Mouse (Mus musculus): ENCODE results near the gene Rab30. TPM values are rescaled to one million over a fixed set of nuclear protein-coding genes. Genes with fewer than 3 reads are reported as not detected.
A peak's percentile ranks its signal among the peaks of the same experiment; 100 is the strongest.
"Not testable (repeated sequence)": the region's sequence is repeated elsewhere in the genome, so short reads cannot be mapped to it uniquely, and the experiment has no call there.

Gene Rab30
- polyA plus RNA-seq, 1 experiment from 2014 or later: 5.0 TPM

DNA sequence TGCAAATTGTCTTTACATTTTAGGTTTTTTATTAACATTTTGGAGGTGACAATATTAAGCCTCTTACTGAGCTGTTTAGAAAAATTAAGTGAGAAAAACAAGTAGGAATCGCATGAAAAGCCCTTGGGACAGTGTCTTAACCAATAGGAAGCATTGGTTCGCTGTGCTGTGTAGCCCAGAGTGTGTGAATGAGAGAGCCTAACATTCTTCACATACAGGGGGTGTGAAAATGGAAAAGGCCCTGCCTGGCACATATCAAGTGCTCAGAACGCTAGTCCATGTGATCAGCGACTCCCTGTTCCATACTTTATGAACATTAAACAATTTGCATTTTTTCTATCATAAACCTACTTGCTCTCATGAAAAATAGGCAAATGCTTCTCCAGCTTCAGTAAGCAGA lies 17.1 kb upstream of the Rab30 start:
- Histone ChIP-seq H3K4me3 (replicated peaks) (no peak overlapping the region), H3K9ac (no peak overlapping the region), H3K4me2 (no peak overlapping the region), H3K27ac (replicated peaks) (no peak overlapping the region), H3K4me1 (replicated peaks) (no peaks in the 10 kb centered on the region), H3K9me3 (replicated peaks) (no peaks in the 10 kb centered on the region), H3K36me3 (replicated peaks) (no peaks in the 10 kb centered on the region), H3K27me3 (no peaks in the 10 kb centered on the region)
- 66% methylated on average over 4 of the region's 4 CpGs for WGBS (ENCODE audit: insufficient replicate concordance)
- no peak for ATAC-seq (ENCODE audit: insufficient read depth)

DNA sequence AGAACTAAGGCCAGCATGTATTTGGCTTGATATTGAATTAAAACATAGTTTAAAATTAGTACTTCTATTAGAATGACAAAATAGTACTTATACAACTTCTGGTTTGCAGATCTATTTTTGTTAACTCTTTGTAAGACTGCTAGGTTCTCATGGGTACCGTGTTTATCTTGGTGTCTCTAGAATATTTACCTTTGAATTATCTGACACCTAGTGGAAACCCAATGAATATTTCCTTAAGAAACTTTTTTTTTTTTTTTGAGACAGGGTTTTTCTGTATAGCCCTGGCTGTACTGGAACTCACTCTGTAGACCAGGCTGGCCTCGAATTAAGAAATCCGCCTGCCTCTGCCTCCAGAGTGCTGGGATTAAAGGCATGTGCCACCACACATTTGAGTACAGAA lies 11.8 kb upstream of the Rab30 start:
- 61% methylated on average over 3 of the region's 3 CpGs for WGBS (ENCODE audit: insufficient replicate concordance)
- ATAC-seq (ENCODE audit: insufficient read depth); H3K36me3 ChIP-seq (replicated peaks); H3K4me3 ChIP-seq (replicated peaks); H3K27me3 ChIP-seq; H3K27ac ChIP-seq (replicated peaks); H3K9ac ChIP-seq; H3K4me2 ChIP-seq; H3K4me1 ChIP-seq (replicated peaks); H3K9me3 ChIP-seq (replicated peaks): not testable (repeated sequence)

DNA sequence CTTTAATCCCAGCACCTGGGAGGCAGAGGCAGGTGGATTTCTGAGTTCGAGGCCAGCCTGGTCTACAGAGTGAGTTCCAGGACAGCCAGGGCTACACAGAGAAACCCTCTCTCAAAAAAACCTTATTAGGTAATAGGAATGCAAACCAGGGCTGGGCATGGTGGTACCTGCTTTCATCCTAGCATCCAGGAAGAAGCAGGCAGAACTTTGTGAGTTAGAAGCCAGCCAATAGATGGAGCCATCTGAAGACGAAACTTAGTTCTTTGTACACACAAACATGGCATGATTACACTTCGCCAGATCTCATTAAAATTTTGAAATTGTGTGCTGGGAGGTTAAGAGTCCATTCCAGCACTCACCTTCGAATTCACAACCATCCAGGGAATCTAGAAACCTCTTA lies 10.9 kb upstream of the Rab30 start:
- H3K27ac ChIP-seq (replicated peaks): no peak overlapping the region
- no peak for ATAC-seq (ENCODE audit: insufficient read depth)
- H3K4me1 ChIP-seq (replicated peaks): no peaks in the 10 kb centered on the region
- H3K9me3 ChIP-seq (replicated peaks): no peaks in the 10 kb centered on the region
- no peak overlapping the region for H3K4me2 ChIP-seq
- no peaks in the 10 kb centered on the region for H3K27me3 ChIP-seq
- H3K4me3 ChIP-seq (replicated peaks): no peak overlapping the region
- 67% methylated on average over 4 of the region's 4 CpGs for WGBS (ENCODE audit: insufficient replicate concordance)
- H3K9ac ChIP-seq: no peak overlapping the region
- peaks cover under 1% of the 10 kb centered on the region; the same call in 1 of the 2 replicates for H3K36me3 ChIP-seq (replicated peaks)

DNA sequence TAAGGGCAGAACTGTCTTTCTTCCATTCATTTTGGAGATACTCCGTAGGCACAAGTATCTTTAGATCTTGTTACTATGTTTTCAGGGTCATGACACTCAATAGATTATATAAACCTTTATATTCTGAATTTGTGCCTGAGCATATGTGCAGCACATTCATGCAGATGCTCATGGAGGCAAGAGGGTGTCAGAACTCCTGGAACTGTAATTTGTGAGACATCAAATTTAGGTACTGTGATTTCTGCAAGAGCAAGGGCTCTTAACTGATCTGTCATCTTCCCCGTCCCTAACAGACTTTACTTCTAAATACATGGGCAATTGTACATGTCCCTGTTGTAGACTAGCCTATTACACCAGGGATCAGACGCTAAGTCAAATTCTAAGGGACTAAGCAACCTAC lies 10.4 kb upstream of the Rab30 start:
- 54% methylated on average over 3 of the region's 3 CpGs for WGBS (ENCODE audit: insufficient replicate concordance)
- no peaks in the 10 kb centered on the region for H3K9me3 ChIP-seq (replicated peaks)

DNA sequence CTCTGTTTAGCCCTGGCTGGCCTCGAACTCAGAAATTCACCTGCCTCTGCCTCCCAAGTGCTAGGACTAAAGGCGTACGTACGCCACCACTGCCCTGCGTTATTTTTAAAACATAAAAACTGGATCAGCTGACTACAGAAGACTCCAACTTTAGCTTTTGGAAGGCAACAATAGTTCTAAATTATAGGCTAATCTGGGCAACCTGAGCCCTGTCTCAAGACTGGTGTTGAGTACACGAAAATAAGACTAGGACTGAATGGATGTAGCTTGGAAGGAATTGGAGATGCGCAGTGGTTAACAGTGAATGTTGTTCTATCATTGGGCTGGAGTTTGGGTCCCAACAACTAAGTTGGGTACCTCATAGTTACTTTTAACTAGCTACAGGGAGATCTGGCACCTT lies 9.3 kb upstream of the Rab30 start:
- no peak overlapping the region for H3K4me3 ChIP-seq (replicated peaks)
- H3K9me3 ChIP-seq (replicated peaks): no peaks in the 10 kb centered on the region
- H3K27ac ChIP-seq (replicated peaks): no peak overlapping the region
- no peak overlapping the region for H3K4me2 ChIP-seq
- 81% methylated on average over 7 of the region's 7 CpGs for WGBS (ENCODE audit: insufficient replicate concordance)
- H3K9ac ChIP-seq: no peak overlapping the region
- H3K4me1 ChIP-seq (replicated peaks): no peaks in the 10 kb centered on the region
- no peaks in the 10 kb centered on the region for H3K27me3 ChIP-seq
- peaks cover 11% of the 10 kb centered on the region for H3K36me3 ChIP-seq (replicated peaks)
- no peak for ATAC-seq (ENCODE audit: insufficient read depth)

More for the DNA sequence above, 10.4 kb upstream of the Rab30 start:
- no peak for ATAC-seq (ENCODE audit: insufficient read depth)
- Histone ChIP-seq H3K4me3 (replicated peaks) (no peak overlapping the region), H3K36me3 (replicated peaks) (peaks cover 5% of the 10 kb centered on the region; the same call in 1 of the 2 replicates), H3K9ac (no peak overlapping the region), H3K4me1 (replicated peaks) (no peaks in the 10 kb centered on the region), H3K27me3 (no peaks in the 10 kb centered on the region), H3K27ac (replicated peaks) (no peak overlapping the region), H3K4me2 (no peak overlapping the region)

DNA sequence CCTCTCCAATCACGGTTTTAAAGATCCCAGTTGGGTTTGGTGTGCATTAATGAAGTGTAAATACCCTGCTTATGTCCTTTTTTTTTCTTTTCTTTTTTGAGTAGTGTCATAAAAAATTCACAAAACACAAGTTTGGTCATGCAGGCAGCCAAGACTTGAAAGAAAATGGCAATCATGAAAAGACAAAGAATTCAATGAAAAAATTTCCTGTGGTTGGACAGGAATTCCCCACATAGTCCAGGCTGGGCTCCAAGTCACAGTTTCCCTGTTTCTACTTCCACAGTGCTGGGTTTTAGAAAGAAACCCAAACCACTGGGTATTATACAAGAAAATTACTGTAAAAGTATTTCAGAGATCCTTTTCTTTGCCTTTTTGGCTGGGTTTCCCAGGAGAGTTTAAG lies 3.8 kb upstream of the Rab30 start:
- ATAC-seq (ENCODE audit: insufficient read depth): no peak
- no peak overlapping the region for H3K27ac ChIP-seq (replicated peaks)
- H3K36me3 ChIP-seq (replicated peaks): peaks cover 30% of the 10 kb centered on the region
- 83% methylated on average over 1 of the region's 1 CpGs for WGBS (ENCODE audit: insufficient replicate concordance)
- H3K9ac ChIP-seq: no peak overlapping the region
- H3K4me3 ChIP-seq (replicated peaks): no peak overlapping the region
- H3K4me1 ChIP-seq (replicated peaks): peaks cover 18% of the 10 kb centered on the region
- H3K9me3 ChIP-seq (replicated peaks): no peaks in the 10 kb centered on the region
- H3K4me2 ChIP-seq: no peak overlapping the region
- H3K27me3 ChIP-seq: no peaks in the 10 kb centered on the region

DNA sequence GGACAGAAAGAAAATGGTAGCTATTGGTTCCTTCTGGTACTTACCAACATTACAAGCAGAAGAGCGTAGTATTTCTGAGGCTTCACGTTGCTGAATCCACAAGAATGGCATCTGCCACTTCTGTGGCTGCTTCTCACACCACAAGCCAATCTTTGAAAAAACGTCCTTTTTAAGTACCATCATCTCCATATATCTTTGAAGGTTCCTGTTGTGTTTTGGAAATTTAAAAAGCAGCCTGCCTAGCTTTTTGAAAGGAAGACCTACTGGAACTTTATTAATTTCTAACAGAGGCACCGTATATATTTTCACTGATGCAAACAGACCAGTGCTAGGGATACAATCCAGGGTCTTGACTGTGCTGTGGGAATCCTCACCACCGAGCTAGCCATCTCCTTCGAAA lies 1.4 kb upstream of the Rab30 start:
- Histone ChIP-seq H3K4me3 (replicated peaks) (peak overlapping the region; percentile 87), H3K27me3 (peaks cover 15% of the 10 kb centered on the region; the same call in 1 of the 2 replicates), H3K4me1 (replicated peaks) (peaks cover 38% of the 10 kb centered on the region), H3K27ac (replicated peaks) (peak overlapping the region; percentile 82; the same call in 1 of the 2 replicates), H3K9me3 (replicated peaks) (no peaks in the 10 kb centered on the region), H3K9ac (peak overlapping the region; percentile 85), H3K4me2 (peak overlapping the region; percentile 70), H3K36me3 (replicated peaks) (peaks cover 30% of the 10 kb centered on the region)
- 52% methylated on average over 6 of the region's 6 CpGs for WGBS (ENCODE audit: insufficient replicate concordance)
- ATAC-seq (ENCODE audit: insufficient read depth): no peak

DNA sequence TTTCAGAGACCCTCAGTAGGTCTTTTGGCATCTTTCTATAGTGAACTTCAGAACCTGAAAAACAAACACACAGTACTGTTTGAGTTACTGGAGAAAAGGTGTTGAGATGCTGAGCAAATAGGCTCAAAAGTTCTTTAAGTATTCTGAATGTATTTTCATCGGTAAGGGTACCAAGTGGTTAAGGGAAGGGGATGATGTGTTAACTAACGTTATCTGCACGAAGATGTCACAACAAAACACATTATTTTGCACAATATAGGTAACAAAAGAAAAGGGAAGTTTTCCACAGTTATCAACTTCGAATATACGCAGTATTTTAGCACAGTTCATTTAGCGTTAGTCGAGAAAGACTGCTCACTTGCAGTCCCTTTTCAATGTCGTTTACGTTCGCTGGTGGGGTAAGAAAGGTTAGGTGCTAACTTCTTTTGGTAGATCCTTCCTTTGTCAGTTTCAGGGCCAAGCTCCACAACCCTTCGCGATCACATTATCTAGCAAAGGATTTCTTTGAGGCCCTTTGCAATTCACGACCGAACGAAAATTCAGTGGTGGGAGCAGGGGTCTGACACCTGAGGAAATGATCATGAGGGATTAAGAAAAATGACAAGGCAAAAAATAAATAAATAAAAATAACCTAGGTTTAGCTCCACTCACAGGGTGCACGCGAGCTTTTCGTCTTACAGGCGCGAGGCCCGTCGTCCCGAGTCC lies 840 bp upstream of the Rab30 start:
- no peaks in the 10 kb centered on the region for H3K9me3 ChIP-seq (replicated peaks)
- H3K27ac ChIP-seq (replicated peaks): peak overlapping the region; percentile 82
- peak overlapping the region; percentile 87 for H3K4me3 ChIP-seq (replicated peaks)
- ATAC-seq (ENCODE audit: insufficient read depth): no peak
- WGBS (ENCODE audit: insufficient replicate concordance): 1% methylated on average over 23 of the region's 23 CpGs
- H3K27me3 ChIP-seq: peaks cover 16% of the 10 kb centered on the region; the same call in 1 of the 2 replicates
- H3K9ac ChIP-seq: peak overlapping the region; percentile 85
- H3K36me3 ChIP-seq (replicated peaks): peaks cover 29% of the 10 kb centered on the region
- H3K4me2 ChIP-seq: peak overlapping the region; percentile 70
- H3K4me1 ChIP-seq (replicated peaks): peaks cover 38% of the 10 kb centered on the region

DNA sequence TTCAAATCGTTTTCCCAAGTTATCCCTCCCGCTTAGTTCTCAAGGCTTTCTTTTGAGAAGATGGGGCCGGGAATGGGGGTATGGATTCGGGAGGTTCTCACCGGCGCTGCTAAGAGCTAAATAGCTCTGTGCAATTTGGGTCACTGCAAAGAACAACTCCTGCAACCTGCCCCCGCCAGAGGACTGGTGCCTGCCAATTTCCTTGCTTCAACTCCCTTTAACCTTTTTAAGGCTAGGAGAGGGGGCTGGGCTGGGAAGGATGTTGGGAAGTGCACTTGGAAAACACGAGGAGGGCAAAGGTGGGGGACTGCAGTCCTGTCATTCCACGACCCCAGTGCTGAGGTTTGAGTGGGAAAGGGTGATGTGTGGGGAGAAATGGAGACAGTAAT lies 452 bp downstream of the Rab30 start:
- Histone ChIP-seq H3K4me3 (replicated peaks) (peak overlapping the region; percentile 87), H3K4me2 (peak overlapping the region; percentile 94), H3K36me3 (replicated peaks) (peaks cover 21% of the 10 kb centered on the region), H3K9ac (peak overlapping the region; percentile 79), H3K4me1 (replicated peaks) (peaks cover 38% of the 10 kb centered on the region), H3K27ac (replicated peaks) (peak overlapping the region; percentile 84), H3K27me3 (peaks cover 19% of the 10 kb centered on the region; the same call in 1 of the 2 replicates), H3K9me3 (replicated peaks) (no peaks in the 10 kb centered on the region)
- 0% methylated on average over 9 of the region's 9 CpGs for WGBS (ENCODE audit: insufficient replicate concordance)
- ATAC-seq (ENCODE audit: insufficient read depth): 0 out of 2 replicates have a peak, but pooled peaks have one; percentile 8

DNA sequence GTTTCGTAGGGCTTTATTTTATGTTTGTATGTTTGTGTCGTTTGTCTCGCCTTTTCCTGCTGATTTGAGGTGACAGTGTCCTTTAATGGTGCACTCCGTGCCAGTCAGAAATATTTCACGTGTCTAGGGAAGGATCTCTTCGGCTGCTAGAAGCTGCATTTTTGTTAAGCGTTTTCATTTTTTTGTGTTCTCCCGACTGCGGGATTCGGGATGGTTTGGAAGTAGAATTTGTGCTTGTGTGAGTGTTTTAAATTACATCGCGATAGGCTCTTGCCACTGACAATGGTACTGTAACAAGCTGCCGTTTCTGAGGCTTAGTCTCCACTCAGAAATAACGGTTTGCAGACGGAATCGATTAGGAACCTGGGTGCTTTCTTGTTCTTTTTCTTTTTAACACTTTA lies 938 bp downstream of the Rab30 start:
- peak overlapping the region; percentile 94 for H3K4me2 ChIP-seq
- no peaks in the 10 kb centered on the region for H3K9me3 ChIP-seq (replicated peaks)
- peak overlapping the region; percentile 84 for H3K27ac ChIP-seq (replicated peaks)
- peaks cover 38% of the 10 kb centered on the region for H3K4me1 ChIP-seq (replicated peaks)
- WGBS (ENCODE audit: insufficient replicate concordance): under 1% methylated on average over 16 of the region's 16 CpGs
- ATAC-seq (ENCODE audit: insufficient read depth): no peak
- peaks cover 19% of the 10 kb centered on the region; the same call in 1 of the 2 replicates for H3K27me3 ChIP-seq
- peaks cover 18% of the 10 kb centered on the region for H3K36me3 ChIP-seq (replicated peaks)
- H3K9ac ChIP-seq: peak overlapping the region; percentile 79
- peak overlapping the region; percentile 87 for H3K4me3 ChIP-seq (replicated peaks)

DNA sequence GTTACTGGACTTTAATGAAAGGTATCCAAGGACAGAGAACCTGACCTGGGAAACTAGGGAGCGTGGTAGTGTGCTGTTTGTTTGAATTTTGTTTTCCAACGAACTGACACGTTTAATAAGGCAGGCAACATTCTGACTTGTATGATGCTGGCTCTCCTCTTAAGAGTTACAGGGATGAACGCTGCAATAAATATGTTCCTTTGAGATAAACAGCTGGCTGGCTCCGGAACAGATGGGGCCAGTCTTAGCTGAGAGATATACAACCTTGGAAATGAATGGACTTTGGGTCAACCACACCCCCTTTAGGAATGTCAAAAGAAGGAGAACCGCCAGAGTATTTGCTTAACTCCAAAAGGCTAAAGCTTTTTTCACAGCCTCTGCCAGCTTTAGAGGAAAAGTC lies 1.4 kb downstream of the Rab30 start:
- 1% methylated on average over 6 of the region's 6 CpGs for WGBS (ENCODE audit: insufficient replicate concordance)

More for the DNA sequence above, 1.4 kb downstream of the Rab30 start:
- Histone ChIP-seq H3K4me1 (replicated peaks) (peaks cover 38% of the 10 kb centered on the region), H3K27ac (replicated peaks) (peak overlapping the region; percentile 84), H3K4me3 (replicated peaks) (peak overlapping the region; percentile 87), H3K36me3 (replicated peaks) (peaks cover 13% of the 10 kb centered on the region), H3K9ac (peak overlapping the region; percentile 79), H3K27me3 (peaks cover 19% of the 10 kb centered on the region; the same call in 1 of the 2 replicates), H3K9me3 (replicated peaks) (no peaks in the 10 kb centered on the region), H3K4me2 (peak overlapping the region; percentile 94)
- ATAC-seq (ENCODE audit: insufficient read depth): peak; percentile 36
